Mouse (Mus musculus) kidney, postnatal 0 days (tissue): Measurements from ENCODE around the gene Scaf8. TPM values are rescaled to one million over a fixed set of nuclear protein-coding genes. Genes with fewer than 3 reads are reported as not detected.

Experiments used
- ATAC-seq: fragments of 200-750 bp; cut with Nextera tagmentation; replicated peaks from 2 replicates; pipeline ENCODE4 v1.8.0; 2017; ENCODE audit warnings: low read depth, moderate number of reproducible peaks, moderate TSS enrichment, moderate library complexity; ENCODE audit not compliant: low FRiP score
- DNase-seq: peaks from one replicate; pipeline ENCODE4 v3.0.0-alpha.2; 2016; ENCODE audit warnings: low spot score
- H3K27ac ChIP-seq: fragments of 300-500 bp; sonication (generic); 2 replicates; pipeline ENCODE4 v1.5.1; 2014; ENCODE audit warnings: mild to moderate bottlenecking
- H3K27me3 ChIP-seq: fragments of 300-500 bp; sonication (generic); 2 replicates; pipeline ENCODE4 v1.6.1; 2014; ENCODE audit warnings: low read length, mixed read lengths; ENCODE audit not compliant: insufficient read depth
- H3K36me3 ChIP-seq: fragments of 300-500 bp; sonication (generic); 2 replicates; pipeline ENCODE4 v1.6.1; 2014; ENCODE audit warnings: low read length, mixed read lengths; ENCODE audit not compliant: insufficient read depth
- H3K4me1 ChIP-seq: fragments of 300-500 bp; sonication (generic); replicated peaks from 2 replicates; pipeline ENCODE4 v1.6.1; 2014; ENCODE audit warnings: antibody characterized with exemption, low read length, mixed read lengths; ENCODE audit not compliant: insufficient read depth
- H3K4me2 ChIP-seq: fragments of 300-500 bp; sonication (generic); 2 replicates; pipeline ENCODE4 v1.6.1; 2014; ENCODE audit warnings: mild to moderate bottlenecking, low read length, moderate library complexity, mixed read lengths
- H3K4me3 ChIP-seq: fragments of 300-500 bp; sonication (generic); replicated peaks from 2 replicates; pipeline ENCODE4 v1.5.1; 2014; ENCODE audit warnings: low read depth, low read length
- H3K9ac ChIP-seq: fragments of 300-500 bp; sonication (generic); 2 replicates; pipeline ENCODE4 v1.6.1; 2014; ENCODE audit warnings: low read depth, low read length
- H3K9me3 ChIP-seq: fragments of 300-500 bp; sonication (generic); replicated peaks from 2 replicates; pipeline ENCODE4 v1.6.1; 2016; ENCODE audit warnings: low read length, inconsistent platforms, mixed read lengths
- CTCF ChIP-seq: IDR thresholded peaks from 2 replicates; pipeline ENCODE4 v1.5.1; 2016; ENCODE audit warnings: antibody characterized with exemption, low read depth, mild to moderate bottlenecking, moderate library complexity
- WGBS: fragments of 180-500 bp; shearing (Covaris S2); extraction: QIAGEN DNeasy Blood & Tissue Kit; methylation state at CpG from one replicate; pipeline ENCODE4 v1.1.7; 2014; 5-methylcytosine and 5-hydroxymethylcytosine counted together
- polyA plus RNA-seq: library from polyadenylated mRNA; unstranded; fragments of >200 nt; fragmentation: Nextera tagmentation; extraction: Ambion mirVana; gene quantifications from 2 replicates; pipeline ENCODE4 v1.2.1, GENCODE M21; 2015

The Scaf8 gene
- polyA plus RNA-seq, 1 experiment from 2014 or later, result 16.1 TPM

GRCm38 (mm10) chr17:3218916-3219315, 104.1 kb downstream of the Scaf8 start:
- whole genome bisulfite sequencing, result 49% methylated on average over 5 of the region's 5 CpGs

GRCm38 (mm10) chr17:3220201-3220600, 105.4 kb downstream of the Scaf8 start:
- DNase-seq (no peak), ATAC-seq (no peak)
- Histone ChIP-seq H3K4me2 (no peak overlapping the region), H3K36me3 (0 out of 2 replicates have a peak, but pooled peaks cover under 1% of the 10 kb centered on the region), H3K9me3 (no peaks in the 10 kb centered on the region), H3K27ac (no peak overlapping the region), H3K4me3 (no peak overlapping the region), H3K9ac (no peak overlapping the region), H3K4me1 (0 out of 2 replicates have a peak, but pooled peaks cover 4% of the 10 kb centered on the region), H3K27me3 (no peaks in the 10 kb centered on the region)
- TF ChIP-seq CTCF, result no peak
- 69% methylated on average over 11 of the region's 11 CpGs for WGBS

More at GRCm38 (mm10) chr17:3218916-3219315, 104.1 kb downstream of the Scaf8 start:
- Histone ChIP-seq H3K9me3 (no peaks in the 10 kb centered on the region), H3K4me3 (no peak overlapping the region), H3K27me3 (no peaks in the 10 kb centered on the region), H3K4me2 (no peak overlapping the region), H3K36me3 (0 out of 2 replicates have a peak, but pooled peaks cover 4% of the 10 kb centered on the region), H3K4me1 (0 out of 2 replicates have a peak, but pooled peaks cover 4% of the 10 kb centered on the region), H3K9ac (no peak overlapping the region), H3K27ac (0 out of 2 replicates have a peak overlapping the region, but pooled peaks have one; percentile 20)
- TF ChIP-seq CTCF, result no peak
- DNase-seq (peak; percentile 20), ATAC-seq (peak; percentile 66)

- Histone ChIP-seq H3K4me3 (no peak overlapping the region), H3K9me3 (no peaks in the 10 kb centered on the region), H3K4me1 (0 out of 2 replicates have a peak, but pooled peaks cover 4% of the 10 kb centered on the region), H3K27ac (no peak overlapping the region), H3K27me3 (no peaks in the 10 kb centered on the region), H3K9ac (no peak overlapping the region), H3K36me3 (no peaks in the 10 kb centered on the region), H3K4me2 (no peak overlapping the region)
- TF ChIP-seq CTCF, result no peak
- ATAC-seq (no peak), DNase-seq (no peak)
- WGBS, result 70% methylated on average over 2 of the region's 2 CpGs
Observed at GRCm38 (mm10) chr17:3223071-3223470, 108.3 kb downstream of the Scaf8 start.

GRCm38 (mm10) chr17:3223721-3224120, 108.9 kb downstream of the Scaf8 start:
- ATAC-seq, result no peak
- Histone ChIP-seq H3K4me2 (no peak overlapping the region), H3K36me3 (no peaks in the 10 kb centered on the region), H3K4me3 (no peak overlapping the region), H3K4me1 (0 out of 2 replicates have a peak, but pooled peaks cover 4% of the 10 kb centered on the region), H3K9me3 (no peaks in the 10 kb centered on the region), H3K9ac (no peak overlapping the region), H3K27me3 (no peaks in the 10 kb centered on the region), H3K27ac (no peak overlapping the region)
- WGBS, result 74% methylated on average over 3 of the region's 3 CpGs
- no peak for TF ChIP-seq CTCF
- no peak for DNase-seq

GRCm38 (mm10) chr17:3224383-3225106, 109.8 kb downstream of the Scaf8 start:
- no peaks in the 10 kb centered on the region for H3K36me3 ChIP-seq
- peak; percentile 99 for TF ChIP-seq CTCF
- no peak overlapping the region for H3K4me2 ChIP-seq
- 58% methylated on average over 4 of the region's 4 CpGs for WGBS
- ATAC-seq (peak; percentile 83; the same call in 1 of the 2 replicates), DNase-seq (peak; percentile 84)
- no peak overlapping the region for H3K27ac ChIP-seq
- H3K27me3 ChIP-seq, result no peaks in the 10 kb centered on the region
- no peak overlapping the region for H3K9ac ChIP-seq
- no peak overlapping the region for H3K4me3 ChIP-seq
- H3K4me1 ChIP-seq, result no peaks in the 10 kb centered on the region
- no peaks in the 10 kb centered on the region for H3K9me3 ChIP-seq

GRCm38 (mm10) chr17:3230231-3231000, 115.6 kb downstream of the Scaf8 start:
- peak; percentile 89 for TF ChIP-seq CTCF
- ATAC-seq, result peak; percentile 46; the same call in 1 of the 2 replicates
- no peak overlapping the region for H3K27ac ChIP-seq
- H3K4me3 ChIP-seq, result no peak overlapping the region
- no peak overlapping the region for H3K4me2 ChIP-seq
- H3K4me1 ChIP-seq, result no peaks in the 10 kb centered on the region
- peak; percentile 76 for DNase-seq
- 81% methylated on average over 17 of the region's 17 CpGs for WGBS
- 0 out of 2 replicates have a peak, but pooled peaks cover 4% of the 10 kb centered on the region for H3K36me3 ChIP-seq
- H3K9me3 ChIP-seq, result no peaks in the 10 kb centered on the region
- H3K9ac ChIP-seq, result no peak overlapping the region
- no peaks in the 10 kb centered on the region for H3K27me3 ChIP-seq
